Mouse (Mus musculus) layer of hippocampus, adult 9-11 months (tissue): ENCODE results near the gene Vmn1r205.
"Not testable (repeated sequence)": the region's sequence is repeated elsewhere in the genome, so short reads cannot be mapped to it uniquely, and the experiment has no call there.

Experiments
- DNase-seq: peaks from one replicate; pipeline ENCODE4 v3.0.0; 2022

The Vmn1r205 gene

DNA sequence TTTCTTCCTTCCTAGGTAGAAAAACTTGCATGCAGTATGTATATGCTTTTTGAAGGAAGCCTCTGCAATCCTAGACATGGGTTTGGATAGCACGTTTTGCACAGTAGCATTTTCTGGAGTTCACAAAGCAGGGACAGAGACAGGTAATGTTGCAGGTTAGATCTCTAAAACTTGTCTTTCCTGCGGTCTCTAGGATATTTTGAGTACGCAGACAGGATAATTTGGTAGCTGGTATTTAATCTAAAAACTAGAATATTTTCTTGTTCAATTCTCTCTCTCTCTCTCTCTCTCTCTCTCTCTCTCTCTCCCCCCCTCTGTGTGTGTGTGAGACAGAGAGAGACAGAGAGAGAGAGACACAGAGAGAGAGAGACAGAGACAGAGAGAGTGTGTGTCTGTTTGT lies at the start of gene Vmn1r205:
Vmn1r205 (minus strand) TSS at position 101 of the 400 bp plus-strand sequence.
- no peak for DNase-seq

DNA sequence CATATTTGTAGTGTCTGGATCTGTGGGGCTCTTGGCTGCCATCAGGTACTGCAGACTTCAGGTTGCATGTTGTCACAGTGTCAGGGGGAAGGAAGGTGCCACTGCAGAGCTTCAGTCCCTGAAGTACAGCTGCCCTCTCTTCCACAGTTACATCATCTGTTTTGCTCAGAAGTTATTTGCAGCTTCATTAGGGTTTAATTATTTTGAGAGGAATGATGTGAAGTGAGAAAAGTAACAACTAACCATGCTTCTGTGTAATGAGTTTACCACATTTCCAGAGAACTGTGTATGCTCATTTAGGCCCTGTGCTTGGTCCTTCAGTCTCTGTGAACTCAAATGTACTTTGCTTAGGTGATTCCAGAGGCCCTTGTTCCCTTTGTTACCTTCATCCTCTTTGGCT lies 31.4 kb upstream of the Vmn1r205 start, which contains the start of gene Vmn1r206:
Vmn1r206 (minus strand) TSS at position 101 of the 400 bp plus-strand sequence.
- DNase-seq: not testable (repeated sequence)

DNA sequence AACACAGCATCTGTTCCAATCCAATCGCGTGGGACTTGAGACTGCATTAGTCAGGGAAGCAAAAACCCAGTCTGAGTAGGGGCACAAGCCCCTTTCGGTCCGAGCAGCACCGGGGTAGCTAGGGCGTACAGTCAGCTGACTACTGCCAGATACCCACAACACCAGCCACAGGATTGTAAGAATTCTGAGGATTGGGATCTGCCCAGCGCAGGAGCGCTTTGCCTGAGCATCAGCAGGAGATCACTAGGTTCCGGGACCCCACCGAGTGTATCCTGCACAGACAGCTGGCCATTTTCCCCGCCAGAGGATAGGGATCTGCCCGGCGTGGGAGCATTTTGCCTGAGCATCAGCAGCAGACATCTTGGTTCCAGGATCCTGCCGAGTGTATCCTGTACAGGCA lies 9.5 kb downstream of the Vmn1r205 start:
- not testable (repeated sequence) for DNase-seq

DNA sequence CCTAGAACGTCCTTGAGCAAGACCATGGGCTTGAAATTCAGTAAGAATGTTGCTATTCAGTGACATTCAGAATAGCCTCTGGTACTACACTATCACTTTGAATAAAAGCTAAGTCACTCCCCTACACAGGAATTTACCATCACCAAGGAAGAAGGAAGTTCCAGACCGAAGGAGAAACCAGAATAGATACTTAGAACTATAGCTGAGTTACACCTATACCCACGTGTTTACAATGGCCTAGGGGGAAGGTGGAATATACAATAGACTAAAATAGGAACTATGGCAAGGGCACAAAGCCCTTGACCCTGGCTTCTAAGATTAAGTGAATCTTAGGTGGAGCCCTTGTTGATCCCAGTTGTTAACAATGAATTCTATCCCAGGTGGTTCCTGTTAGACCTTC lies 17.9 kb downstream of the Vmn1r205 start:
- DNase-seq: not testable (repeated sequence)

- DNase-seq: not testable (repeated sequence)
Measured at GRCm38 (mm10) chr13:22552898-22553297, 39.9 kb downstream of the Vmn1r205 start, which contains the start of gene Vmn1r204. Gene Vmn1r204, plus strand, starts transcription at chr13:22553198.
